Mouse (Mus musculus): Measurements from ENCODE around the gene Kri1. TPM values are rescaled to one million over a fixed set of nuclear protein-coding genes. Genes with fewer than 3 reads are reported as not detected.
A peak's percentile ranks its signal among the peaks of the same experiment; 100 is the strongest.
"Not testable (repeated sequence)": the region's sequence is repeated elsewhere in the genome, so short reads cannot be mapped to it uniquely, and the experiment has no call there.

The Kri1 gene
- total RNA-seq (2021), result 10 to 100 TPM; 36.4 to 48.4 TPM

DNA sequence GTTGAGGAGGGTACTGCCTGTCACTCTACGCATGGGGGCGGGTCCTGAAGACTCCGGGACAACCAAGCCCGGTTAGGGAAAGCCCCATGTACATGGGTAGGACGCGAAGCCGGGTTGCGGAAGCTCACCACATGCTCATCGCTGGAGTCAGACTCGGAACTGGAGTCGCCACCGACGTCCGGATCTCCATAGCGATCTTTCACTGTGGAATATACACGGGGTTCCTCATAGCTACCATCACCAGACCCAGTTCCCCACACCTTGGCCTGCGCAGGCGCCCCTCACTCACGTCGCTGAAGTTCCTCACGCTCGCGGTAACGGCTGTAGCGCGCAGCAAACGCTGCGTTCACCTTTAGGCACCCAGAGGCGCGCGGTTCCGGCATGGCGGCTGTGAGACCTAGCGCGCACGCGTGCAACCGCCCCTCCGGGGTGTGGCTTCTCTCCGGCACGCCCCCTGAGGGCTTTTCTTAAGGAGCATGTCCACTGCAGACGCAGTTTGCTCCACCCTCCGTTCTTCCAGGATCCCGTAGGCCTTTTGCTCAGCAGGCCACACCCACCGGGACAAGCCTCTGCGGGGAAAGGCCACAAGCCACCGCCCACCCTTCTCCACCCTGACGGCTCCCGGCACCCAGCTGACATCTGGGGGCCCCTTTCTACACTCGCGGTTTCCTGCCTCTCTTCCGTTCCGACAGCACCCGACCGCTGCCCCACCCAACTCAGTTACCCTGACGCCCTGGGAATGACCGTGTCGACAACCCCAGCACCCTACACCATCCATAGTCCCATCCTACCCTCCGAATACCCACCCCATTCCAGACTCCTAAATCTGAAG lies at the start of gene Kri1:
Gene Kri1 (minus strand): TSS at position 399 of the 832 bp plus-strand sequence.
- DNase-seq (ENCODE audit: extremely low spot score in 1 of 2, low spot score in 1 of 2), result peak; percentile 88 to 91

DNA sequence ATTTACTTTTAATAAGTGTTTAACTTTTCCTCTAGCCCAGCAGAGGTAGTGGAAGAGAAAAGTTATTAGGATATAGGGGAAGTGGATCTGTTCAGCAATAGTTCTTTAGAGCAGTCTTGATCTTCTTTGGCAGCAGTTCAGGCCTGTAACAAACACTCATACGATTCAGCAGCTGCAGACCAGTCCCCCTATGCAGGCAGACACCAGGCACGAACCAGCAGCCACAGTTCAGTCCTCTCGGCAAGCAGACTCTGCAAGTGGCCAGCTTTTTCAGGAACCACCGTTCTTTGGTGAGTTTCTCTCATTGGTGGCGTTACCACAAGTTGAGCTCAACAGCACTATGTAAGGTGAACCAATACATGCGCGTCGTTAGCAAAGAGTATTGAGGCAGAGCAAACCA lies 48.7 kb upstream of the Kri1 start:
- no peak for DNase-seq (ENCODE audit: extremely low spot score in 1 of 2, low spot score in 1 of 2)

- no peak for DNase-seq (ENCODE audit: extremely low spot score in 1 of 2, low spot score in 1 of 2)
Measured at GRCm38 (mm10) chr9:21335391-21335790, 47.6 kb upstream of the Kri1 start.

DNA sequence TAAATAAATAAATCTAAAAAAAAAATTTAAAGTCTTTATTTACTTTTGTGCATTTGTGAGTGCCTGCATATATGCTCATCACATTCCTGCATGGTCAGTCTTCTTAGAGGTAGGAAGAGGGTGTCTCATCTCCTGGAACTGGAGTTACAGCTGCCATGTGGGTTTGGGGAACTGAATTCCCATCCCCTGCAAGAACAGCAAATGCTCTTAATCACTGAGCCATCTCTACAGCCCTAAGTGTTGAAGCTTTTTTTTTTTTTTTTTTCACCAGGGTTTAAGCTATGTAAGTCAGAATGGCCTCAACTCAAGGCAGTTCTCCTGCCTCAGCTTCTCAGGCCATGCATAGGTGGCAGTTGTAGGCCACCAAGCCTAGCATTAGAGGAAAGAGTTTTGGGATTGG lies 47.0 kb upstream of the Kri1 start:
- DNase-seq (ENCODE audit: extremely low spot score in 1 of 2, low spot score in 1 of 2), result no peak

DNA sequence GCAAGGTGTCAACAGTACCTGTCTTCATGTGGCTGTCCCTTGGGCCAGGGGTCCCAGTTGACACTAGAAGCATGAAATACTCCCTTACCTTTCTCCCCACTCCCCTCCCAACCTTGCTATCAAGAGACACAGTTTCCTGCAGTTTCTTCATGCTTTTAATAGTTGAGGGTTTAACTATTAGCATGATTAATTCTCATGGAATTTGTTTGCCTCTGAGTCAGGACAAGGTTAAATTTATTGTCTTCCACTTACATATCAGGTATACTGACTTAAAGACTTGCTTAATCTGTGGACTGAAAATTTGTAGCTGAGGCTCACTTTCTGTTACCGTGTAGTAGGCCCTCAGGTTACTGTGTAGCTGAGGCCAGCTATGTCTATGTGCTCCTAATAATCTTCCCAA lies 45.8 kb upstream of the Kri1 start:
- DNase-seq (ENCODE audit: extremely low spot score in 1 of 2, low spot score in 1 of 2), result no peak

GRCm38 (mm10) chr9:21332161-21333061 lies 44.6 kb upstream of the Kri1 start:
- no peak for DNase-seq (ENCODE audit: extremely low spot score in 1 of 2, low spot score in 1 of 2)

DNA sequence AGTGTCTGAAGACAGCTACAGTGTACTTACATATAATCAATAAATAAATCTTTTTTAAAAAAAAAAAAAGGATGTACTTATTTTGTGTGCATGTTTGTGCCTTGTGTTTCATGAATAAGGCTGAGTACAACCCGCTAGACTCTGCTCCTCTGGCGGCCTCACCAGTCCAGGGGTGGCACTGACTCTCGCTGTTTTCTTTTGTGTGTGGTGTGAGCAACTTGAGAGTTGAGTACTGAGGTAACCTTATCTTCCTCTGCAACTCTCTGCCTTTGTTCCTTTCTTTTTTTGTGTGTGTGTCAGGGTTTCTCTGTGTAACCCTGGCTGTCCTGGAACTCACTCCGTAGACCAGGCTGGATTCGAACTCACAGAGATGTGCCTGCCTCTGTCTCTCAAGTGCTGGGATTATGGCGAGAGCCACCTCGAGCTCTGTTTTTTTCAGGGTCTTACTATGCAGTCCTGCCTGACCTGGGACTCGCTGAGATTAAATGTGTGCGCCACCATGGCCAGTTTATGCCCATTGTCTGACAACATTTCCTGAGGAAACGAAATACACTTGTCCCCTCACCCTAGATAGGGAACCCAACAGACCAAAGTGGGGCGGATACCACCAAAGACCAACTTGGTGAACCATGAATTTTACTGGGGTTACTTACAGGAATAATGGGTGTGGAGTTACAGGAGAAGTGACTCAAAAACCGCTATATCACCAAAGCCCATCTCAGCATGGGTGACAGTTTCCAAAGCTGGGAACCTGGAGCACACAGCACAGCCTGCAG lies 43.8 kb upstream of the Kri1 start:
- DNase-seq (ENCODE audit: extremely low spot score in 1 of 2, low spot score in 1 of 2), result no peak

- no peak for DNase-seq (ENCODE audit: extremely low spot score in 1 of 2, low spot score in 1 of 2)
Measured at GRCm38 (mm10) chr9:21329699-21330289, 42.0 kb upstream of the Kri1 start.

GRCm38 (mm10) chr9:21329041-21329440 lies 41.3 kb upstream of the Kri1 start:
- DNase-seq (ENCODE audit: extremely low spot score in 1 of 2, low spot score in 1 of 2), result no peak

DNA sequence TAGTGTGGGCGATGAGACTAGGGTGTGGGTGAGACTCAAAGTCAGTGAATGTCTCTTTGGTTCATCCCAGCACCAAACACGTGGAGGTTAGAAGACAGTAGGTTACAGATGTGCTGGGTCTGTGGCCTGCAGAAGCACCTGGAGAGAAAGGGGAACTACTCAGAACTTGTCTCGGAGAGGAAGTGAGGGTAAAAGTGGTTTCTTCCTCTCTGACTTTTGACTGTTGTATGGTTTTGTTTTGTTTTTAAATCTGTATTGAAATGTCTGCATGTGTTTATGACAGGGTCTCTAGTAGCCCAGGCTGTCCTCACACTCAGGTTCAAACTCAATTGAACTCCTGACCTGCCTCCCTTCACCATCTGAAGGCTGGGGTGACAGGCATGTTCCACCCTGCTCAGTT lies 40.3 kb upstream of the Kri1 start:
- no peak for DNase-seq (ENCODE audit: extremely low spot score in 1 of 2, low spot score in 1 of 2)

- DNase-seq (ENCODE audit: extremely low spot score in 1 of 2, low spot score in 1 of 2), result no peak
Measured at GRCm38 (mm10) chr9:21327569-21327968, 39.8 kb upstream of the Kri1 start.

DNA sequence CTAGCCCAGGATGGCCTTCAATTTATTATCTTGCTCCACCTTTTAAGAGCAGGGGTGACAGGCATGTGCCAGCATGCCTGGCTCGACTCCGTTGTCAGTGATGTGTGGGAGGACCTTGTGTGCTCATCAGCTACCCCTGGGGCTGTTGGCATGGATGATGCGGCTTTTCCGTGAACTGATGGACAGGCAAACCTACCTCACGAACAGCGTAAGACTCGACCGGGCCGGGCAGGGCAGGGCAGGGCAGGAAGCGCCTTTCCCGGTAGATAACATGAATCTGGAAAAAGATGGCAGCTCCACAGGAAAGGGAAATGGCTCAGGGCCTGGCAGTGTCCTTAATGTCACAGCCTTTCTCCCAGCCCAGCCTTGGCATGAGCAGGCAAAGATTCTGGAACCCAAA lies 36.5 kb upstream of the Kri1 start:
- no peak for DNase-seq (ENCODE audit: extremely low spot score in 1 of 2, low spot score in 1 of 2)

DNA sequence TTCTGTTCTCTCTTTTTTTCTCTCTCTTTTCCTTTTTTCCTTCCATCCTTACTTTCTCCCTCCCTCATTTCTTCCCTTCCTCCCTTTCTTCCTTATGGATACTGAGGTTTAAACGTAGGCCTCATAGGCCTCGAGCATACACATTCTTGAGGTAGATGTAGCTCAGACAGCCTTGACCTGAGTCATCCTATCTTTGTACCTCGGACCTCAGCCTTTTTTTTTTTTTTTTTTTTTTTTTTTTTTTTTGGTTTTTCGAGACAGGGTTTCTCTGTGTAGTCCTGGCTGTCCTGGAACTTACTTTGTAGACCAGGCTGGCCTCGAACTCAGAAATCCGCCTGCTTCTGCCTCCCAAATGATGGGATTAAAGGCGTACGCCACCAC lies 35.1 kb upstream of the Kri1 start:
- not testable (repeated sequence) for DNase-seq (ENCODE audit: extremely low spot score in 1 of 2, low spot score in 1 of 2)

DNA sequence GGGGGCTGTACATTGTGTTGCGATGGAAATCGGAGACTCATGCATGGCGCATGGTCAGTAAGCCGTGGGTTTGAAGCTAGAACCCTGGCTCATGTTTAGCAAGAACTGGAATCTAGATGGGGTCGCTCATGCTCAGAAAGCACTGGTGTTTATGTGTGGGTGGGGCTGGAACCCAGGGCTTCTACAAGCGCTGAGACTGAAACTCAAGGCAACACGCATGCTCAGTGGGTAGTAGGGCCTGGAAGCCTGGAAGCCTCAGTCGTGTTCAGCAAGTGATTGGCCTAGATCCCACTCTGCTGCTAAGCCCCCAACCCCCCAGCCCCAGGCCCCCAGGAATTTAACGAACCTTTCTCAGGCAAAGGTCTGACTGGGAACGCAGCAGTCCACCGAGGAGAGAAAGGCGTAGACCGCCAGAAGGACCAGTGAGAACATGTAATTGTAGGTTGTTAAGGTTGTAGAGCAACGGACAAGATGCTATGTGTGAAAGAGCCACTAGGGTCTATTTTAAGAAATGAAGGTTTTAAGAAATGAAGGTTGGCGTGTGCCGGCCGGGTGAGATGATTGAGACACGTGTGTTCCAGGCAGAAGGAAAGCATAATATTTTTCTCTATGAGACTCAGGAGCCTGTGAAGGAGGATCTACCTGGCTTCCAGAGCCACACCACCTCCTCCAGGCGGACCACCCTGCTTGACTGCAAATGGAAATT lies 34.6 kb upstream of the Kri1 start:
- no peak for DNase-seq (ENCODE audit: extremely low spot score in 1 of 2, low spot score in 1 of 2)

- no peak for DNase-seq (ENCODE audit: extremely low spot score in 1 of 2, low spot score in 1 of 2)
Measured at GRCm38 (mm10) chr9:21321513-21321835, 33.7 kb upstream of the Kri1 start.

- peak; percentile 70 to 75 for DNase-seq (ENCODE audit: extremely low spot score in 1 of 2, low spot score in 1 of 2)
Measured at GRCm38 (mm10) chr9:21320619-21321512, 33.1 kb upstream of the Kri1 start, which contains the start of gene Slc44a2. Gene Slc44a2, plus strand, starts transcription at chr9:21320698.

- DNase-seq (ENCODE audit: extremely low spot score in 1 of 2, low spot score in 1 of 2), result no peak
Measured at GRCm38 (mm10) chr9:21320280-21320618, 32.5 kb upstream of the Kri1 start.

GRCm38 (mm10) chr9:21319503-21319902 lies 31.7 kb upstream of the Kri1 start:
- DNase-seq (ENCODE audit: extremely low spot score in 1 of 2, low spot score in 1 of 2), result no peak

- no peak for DNase-seq (ENCODE audit: extremely low spot score in 1 of 2, low spot score in 1 of 2)
Measured at GRCm38 (mm10) chr9:21318792-21319191, 31.0 kb upstream of the Kri1 start.
